ENCODE assay signal across 8 mouse cellular contexts in the genomic region with DNA sequence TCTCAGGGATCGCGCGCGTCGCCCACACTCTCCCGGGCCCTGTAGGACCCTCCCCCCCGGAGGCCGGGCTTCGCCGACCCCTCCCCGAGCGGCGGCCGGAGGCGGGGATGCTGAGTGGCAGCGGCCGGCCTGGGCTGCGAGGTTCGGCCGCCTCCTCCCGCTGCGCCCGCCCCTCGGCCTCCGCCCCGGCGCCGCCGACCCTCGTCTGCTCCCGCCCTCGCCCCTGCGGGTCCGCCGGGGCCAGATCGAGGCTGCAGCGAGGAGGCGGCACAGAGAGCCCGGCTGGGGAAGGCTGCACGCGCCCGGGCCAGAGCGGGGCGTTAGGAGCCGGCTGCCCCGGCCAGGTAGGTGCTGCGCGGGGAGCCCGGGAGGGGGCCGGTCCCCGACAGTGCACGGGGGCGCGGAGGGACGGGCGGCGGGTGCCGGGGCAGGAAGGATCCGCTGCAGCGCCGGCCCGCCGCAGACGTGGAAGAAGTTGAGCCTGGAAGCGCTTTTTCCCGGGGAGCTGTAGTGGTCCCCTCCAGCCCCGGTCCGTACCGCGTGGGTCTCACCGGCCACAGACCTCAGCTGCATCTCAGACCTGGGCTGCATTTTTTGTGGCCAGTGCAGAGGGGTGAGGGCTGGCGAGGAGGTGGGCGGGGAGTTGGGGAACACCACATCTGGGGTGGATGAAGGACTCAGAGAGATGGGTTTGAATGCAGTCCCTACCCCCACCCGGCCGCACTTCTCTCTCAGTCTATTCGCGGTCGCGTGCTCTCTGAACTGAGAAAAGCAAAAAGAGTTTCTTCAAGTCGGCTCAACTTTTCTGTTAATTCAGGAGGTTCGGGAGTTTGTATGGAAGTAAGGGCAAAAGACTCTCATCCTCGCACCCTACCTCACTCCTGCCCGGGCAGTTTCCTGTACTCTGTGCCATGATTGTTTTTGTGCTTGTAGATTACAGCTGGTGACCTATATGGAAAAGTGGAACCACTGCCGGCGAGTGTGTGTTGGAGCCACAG. TPM values are rescaled to one million over a fixed set of nuclear protein-coding genes. Genes with fewer than 3 reads are reported as not detected.
DNase-seq lines count a peak whose midpoint lies in the region; ATAC-seq and TF ChIP-seq lines count a peak whose summit lies in the region.

TSS of gene Lhfpl2 (plus strand) at position 234 of the 998 bp plus-strand sequence.

- under 1% methylated on average over 83 of the region's 85 CpGs for WGBS in forebrain, embryonic 14.5 days

- no peak within 1 kb of the TSS; the same call in 1 of the 2 replicates for H3K27ac ChIP-seq in forebrain, embryonic 14.5 days (ENCODE audit: low read depth, low read length)

- H3K36me3 ChIP-seq in E14TG2a.4 (ENCODE audit: insufficient read depth, low read length) = no peaks in the 10 kb centered on the region
- no peaks in the 10 kb centered on the region for H3K36me3 ChIP-seq in forebrain, embryonic 14.5 days (ENCODE audit: control insufficient read depth, insufficient read depth, low read length)

- no peaks in the 10 kb centered on the region for H3K9me3 ChIP-seq in E14TG2a.4 (ENCODE audit: low read length)
- no peaks in the 10 kb centered on the region for H3K9me3 ChIP-seq in forebrain, embryonic 14.5 days (replicated peaks; ENCODE audit: control insufficient read depth, low read length)

- H3K4me3 ChIP-seq in E14TG2a.4 (replicated peaks; ENCODE audit: low read length) = peak within 1 kb of the TSS; percentile 89
- H3K4me3 ChIP-seq in forebrain, embryonic 14.5 days (ENCODE audit: low read depth, low read length) = peak within 1 kb of the TSS; percentile 71

- H3K27me3 ChIP-seq in E14TG2a.4 (ENCODE audit: insufficient read depth, low read length) = peaks cover 59% of the 10 kb centered on the region
- H3K27me3 ChIP-seq in forebrain, embryonic 14.5 days (replicated peaks; ENCODE audit: control insufficient read depth, insufficient read depth, low read length) = no peaks in the 10 kb centered on the region

- peak; percentile 85 for ATAC-seq in forebrain, embryonic 14.5 days
- ATAC-seq in monocyte, adult 5-6 weeks (replicated peaks; ENCODE audit: insufficient number of reproducible peaks, low FRiP score, low TSS enrichment, poor library complexity, severe bottlenecking) = no peak

- peak within 1 kb of the TSS; percentile 83 for H3K9ac ChIP-seq in forebrain, embryonic 14.5 days (ENCODE audit: low read length)

- TF ChIP-seq CTCF in E14TG2a.4 (conservative IDR thresholded peaks at IDR 0.05; ENCODE audit: low read length) = no peak

- peak; percentile 61 to 86 for DNase-seq in adrenal gland, adult (ENCODE audit: inconsistent age in 2 of 2, low spot score in 1 of 2)
- peak; percentile 61 for DNase-seq in forebrain, embryonic 14.5 days (ENCODE audit: low spot score)
- peak; percentile 79 for DNase-seq in heart, postnatal 4 days
- DNase-seq in left cerebral cortex, adult 8-10 months (ENCODE audit: low spot score in 2 of 2) = no peak
- DNase-seq in lung, postnatal 4 days = peak; percentile 79 to 91
- DNase-seq in retina, postnatal 7 days (ENCODE audit: low read depth, low spot score) = peak; percentile 20

- peaks cover 20% of the 10 kb centered on the region for H3K4me1 ChIP-seq in E14TG2a.4 (replicated peaks; ENCODE audit: low read depth, low read length)
- peaks cover 7% of the 10 kb centered on the region for H3K4me1 ChIP-seq in forebrain, embryonic 14.5 days (ENCODE audit: control insufficient read depth, insufficient read depth, low read length)

- peak within 1 kb of the TSS; percentile 99 for H3K4me2 ChIP-seq in forebrain, embryonic 14.5 days (ENCODE audit: low read length)

RNA-seq across cellular contexts. Expression of gene Lhfpl2, which starts in this region (rescaled TPM):
- 9.7 and 13.4 TPM in 2 replicates for polyA plus RNA-seq in forebrain, embryonic 14.5 days (2014; fragmentation: Nextera tagmentation; extraction: Ambion mirVana)
- total RNA-seq in heart, postnatal 4 days (2021) = 10 to 100 TPM; 33.9 to 42.2 TPM
- total RNA-seq in left cerebral cortex, adult 8-10 months (2022) = 10 to 100 TPM; 13.8 to 16.9 (median 14.8) TPM
- total RNA-seq in monocyte, adult 5-6 weeks (2017) = not detected in 3 replicates

Comparison
In these comparisons a context has a peak if more than half of its experiments do, and no peak if none do; other contexts are left out.
1. RNA of gene Lhfpl2 (total RNA-seq): 33.9 to 42.2 TPM in heart, postnatal 4 days and 13.8 to 16.9 TPM in left cerebral cortex, adult 8-10 months; not detected in monocyte, adult 5-6 weeks; every median in the first group is over 10 times any median in the second.
2. DNase-seq: peak in adrenal gland, adult (2 of 2), forebrain, embryonic 14.5 days (single experiment), heart, postnatal 4 days (single experiment), lung, postnatal 4 days (2 of 2) and retina, postnatal 7 days (single experiment); none in left cerebral cortex, adult 8-10 months (0 of 2).